Mouse (Mus musculus): ENCODE results near the gene Cebpb. TPM values are rescaled to one million over a fixed set of nuclear protein-coding genes. Genes with fewer than 3 reads are reported as not detected.

Gene Cebpb
- polyA plus RNA-seq, 1 experiment from 2014 or later, result 2.0 TPM

DNA sequence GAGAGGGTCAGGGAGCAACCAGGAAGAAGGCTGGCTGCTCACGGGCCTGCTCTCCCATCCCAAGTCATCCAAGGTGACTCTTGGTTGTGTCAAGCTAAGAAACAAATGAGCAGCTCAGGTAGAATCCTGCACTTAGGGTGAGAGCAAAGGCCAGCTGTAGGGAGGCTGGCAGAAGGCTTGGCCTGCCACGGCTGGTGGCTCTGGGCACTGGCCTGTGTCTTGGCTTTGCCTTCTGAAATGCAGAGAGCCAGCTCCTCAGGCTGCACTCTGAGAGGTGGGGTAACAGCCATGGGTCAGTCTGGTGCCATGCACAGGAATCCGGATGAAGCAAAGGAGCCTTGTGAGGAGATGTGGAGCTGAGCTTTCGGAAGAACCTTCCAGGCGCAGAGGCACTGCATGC, 20.3 kb upstream of the Cebpb start:
- Histone ChIP-seq H3K9ac (no peak overlapping the region), H3K4me3 (no peak overlapping the region), H3K27ac (replicated peaks) (no peak overlapping the region), H3K4me1 (peaks cover 4% of the 10 kb centered on the region; the same call in 1 of the 2 replicates), H3K36me3 (no peaks in the 10 kb centered on the region), H3K4me2 (no peak overlapping the region), H3K9me3 (no peaks in the 10 kb centered on the region), H3K27me3 (replicated peaks) (0 out of 2 replicates have a peak, but pooled peaks cover under 1% of the 10 kb centered on the region)
- ATAC-seq (ENCODE audit: extremely low read depth, insufficient number of reproducible peaks, low FRiP score, low TSS enrichment), result no peak
- WGBS, result 82% methylated on average over 5 of the region's 5 CpGs

DNA sequence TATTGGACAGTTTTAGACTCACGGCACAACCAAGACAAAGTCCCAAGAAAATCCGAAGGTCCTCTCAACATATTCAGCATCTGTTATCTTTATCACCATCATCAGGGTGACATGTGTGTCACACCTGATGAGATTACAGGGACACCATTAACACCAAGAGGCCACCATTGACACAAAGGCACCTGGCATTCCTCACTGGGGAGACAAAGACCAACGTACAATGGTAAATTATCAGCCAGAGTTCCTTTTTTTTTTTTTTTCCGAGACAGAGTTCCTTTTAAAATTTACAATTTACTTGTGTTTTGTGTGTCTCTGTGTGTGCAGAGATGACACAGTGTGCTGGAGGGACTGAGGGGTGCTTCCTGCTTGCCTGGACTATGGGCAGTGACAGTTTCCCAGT, 19.3 kb upstream of the Cebpb start:
- Histone ChIP-seq H3K4me2 (no peak overlapping the region), H3K36me3 (no peaks in the 10 kb centered on the region), H3K4me1 (peaks cover 4% of the 10 kb centered on the region; the same call in 1 of the 2 replicates), H3K4me3 (no peak overlapping the region), H3K27ac (replicated peaks) (no peak overlapping the region), H3K9me3 (no peaks in the 10 kb centered on the region), H3K27me3 (replicated peaks) (no peaks in the 10 kb centered on the region), H3K9ac (no peak overlapping the region)
- 55% methylated on average over 4 of the region's 4 CpGs for WGBS
- ATAC-seq (ENCODE audit: extremely low read depth, insufficient number of reproducible peaks, low FRiP score, low TSS enrichment), result no peak

DNA sequence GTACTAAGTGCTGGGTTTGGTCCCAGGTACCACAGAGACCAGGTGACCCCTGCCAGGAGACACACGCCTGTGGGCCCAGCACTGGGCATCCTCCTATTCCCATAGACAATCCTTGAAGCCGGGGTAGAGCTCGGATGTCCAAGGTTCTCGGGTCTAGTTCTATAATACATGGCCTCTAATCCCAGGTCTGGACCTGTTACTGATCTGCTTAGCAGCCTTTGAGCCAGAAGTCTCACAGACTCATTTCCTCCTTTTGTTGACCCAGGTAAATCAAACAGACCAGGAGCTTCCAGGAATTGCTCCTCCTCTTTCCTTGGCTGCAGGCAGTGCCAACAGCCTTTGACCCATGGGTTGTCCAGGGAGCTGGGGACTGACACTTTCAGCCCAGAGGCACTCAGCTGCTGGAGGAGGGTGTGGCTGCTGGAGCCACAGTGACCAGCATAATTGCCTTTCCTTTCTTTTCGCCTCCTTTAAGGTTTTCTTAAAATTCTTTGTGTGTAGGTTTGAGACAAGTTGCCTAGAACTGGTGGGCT, 17.5 kb upstream of the Cebpb start:
- H3K4me3 ChIP-seq, result no peak overlapping the region
- no peak overlapping the region; the same call in 1 of the 2 replicates for H3K9ac ChIP-seq
- H3K4me2 ChIP-seq, result peak overlapping the region; percentile 52
- H3K27ac ChIP-seq (replicated peaks), result peak overlapping the region; percentile 53
- H3K27me3 ChIP-seq (replicated peaks), result no peaks in the 10 kb centered on the region
- no peak for ATAC-seq (ENCODE audit: extremely low read depth, insufficient number of reproducible peaks, low FRiP score, low TSS enrichment)
- H3K36me3 ChIP-seq, result no peaks in the 10 kb centered on the region
- peaks cover 4% of the 10 kb centered on the region; the same call in 1 of the 2 replicates for H3K4me1 ChIP-seq
- no peaks in the 10 kb centered on the region for H3K9me3 ChIP-seq
- 78% methylated on average over 5 of the region's 5 CpGs for WGBS

DNA sequence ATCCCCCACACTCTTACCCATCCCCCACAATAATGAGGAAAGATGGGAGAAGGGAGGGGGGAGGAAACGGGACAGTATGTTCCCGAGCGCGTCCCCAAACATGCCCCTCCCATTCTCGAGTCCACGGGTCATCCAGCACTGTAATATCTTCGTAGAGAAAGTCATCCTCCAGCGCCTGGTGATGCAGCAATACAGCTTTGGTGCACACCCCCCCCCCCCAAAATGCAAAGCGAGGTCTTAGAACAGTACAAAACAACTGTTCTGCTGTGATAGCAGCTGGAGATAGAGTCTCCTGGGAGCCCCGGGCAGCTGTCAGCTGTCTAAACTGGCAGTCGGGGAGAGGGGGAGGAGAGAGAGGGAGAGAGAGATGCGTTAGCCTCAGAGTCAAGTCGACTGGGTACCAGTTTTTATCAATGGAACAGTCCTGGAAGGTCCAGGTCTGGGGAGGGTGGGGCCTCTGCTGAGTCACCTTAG, 16.5 kb upstream of the Cebpb start:
- H3K27ac ChIP-seq (replicated peaks), result peak overlapping the region; percentile 53; the same call in 1 of the 2 replicates
- H3K9ac ChIP-seq, result peak overlapping the region; percentile 40; the same call in 1 of the 2 replicates
- H3K36me3 ChIP-seq, result no peaks in the 10 kb centered on the region
- peaks cover 4% of the 10 kb centered on the region; the same call in 1 of the 2 replicates for H3K4me1 ChIP-seq
- H3K4me2 ChIP-seq, result peak overlapping the region; percentile 52
- WGBS, result 24% methylated on average over 13 of the region's 13 CpGs
- no peak overlapping the region; the same call in 1 of the 2 replicates for H3K4me3 ChIP-seq
- no peaks in the 10 kb centered on the region for H3K9me3 ChIP-seq
- ATAC-seq (ENCODE audit: extremely low read depth, insufficient number of reproducible peaks, low FRiP score, low TSS enrichment), result peak; percentile 81
- no peaks in the 10 kb centered on the region for H3K27me3 ChIP-seq (replicated peaks)

DNA sequence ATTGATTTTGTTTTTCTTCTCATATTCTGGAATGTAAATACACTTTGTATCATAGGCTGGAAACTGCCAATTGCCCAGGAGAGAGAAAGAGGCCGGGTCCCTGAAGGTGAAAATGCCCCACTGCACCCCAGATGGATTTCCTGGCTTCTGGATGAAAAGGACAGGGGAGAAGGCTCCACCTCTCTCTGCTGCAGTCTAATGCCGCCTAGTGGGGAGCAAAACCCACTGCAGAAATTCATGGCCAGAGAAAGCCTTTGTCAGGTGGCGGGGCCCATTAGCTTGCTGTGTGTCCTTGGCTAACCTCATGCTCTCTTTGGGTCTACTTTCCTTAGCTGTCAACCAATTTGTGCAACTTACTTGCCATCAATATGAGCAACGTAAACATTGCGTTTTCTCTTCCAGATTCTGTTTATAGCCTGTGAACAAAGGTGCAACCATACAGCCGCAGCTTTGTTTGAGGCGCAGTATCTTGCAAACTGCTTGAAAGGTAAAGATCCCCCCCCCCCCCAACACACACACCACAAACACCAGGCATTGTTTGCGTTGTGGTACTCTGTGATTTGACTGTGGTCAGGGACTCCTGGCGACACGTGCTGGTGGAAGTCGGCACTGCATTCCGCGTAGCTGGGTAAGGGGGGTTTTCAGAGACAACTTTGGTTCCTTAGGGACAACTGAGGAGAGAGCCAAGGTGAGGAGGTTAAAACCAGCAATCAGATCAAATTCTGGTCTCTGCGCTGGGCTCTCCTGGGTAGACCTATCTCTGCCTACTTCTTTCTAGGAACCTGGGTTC, 13.4 kb upstream of the Cebpb start:
- Histone ChIP-seq H3K4me3 (no peak overlapping the region), H3K27me3 (replicated peaks) (no peaks in the 10 kb centered on the region), H3K36me3 (no peaks in the 10 kb centered on the region), H3K27ac (replicated peaks) (no peak overlapping the region), H3K4me2 (no peak overlapping the region), H3K4me1 (peaks cover 12% of the 10 kb centered on the region; the same call in 1 of the 2 replicates), H3K9me3 (no peaks in the 10 kb centered on the region), H3K9ac (no peak overlapping the region)
- WGBS, result 33% methylated on average over 14 of the region's 14 CpGs
- ATAC-seq (ENCODE audit: extremely low read depth, insufficient number of reproducible peaks, low FRiP score, low TSS enrichment), result no peak

DNA sequence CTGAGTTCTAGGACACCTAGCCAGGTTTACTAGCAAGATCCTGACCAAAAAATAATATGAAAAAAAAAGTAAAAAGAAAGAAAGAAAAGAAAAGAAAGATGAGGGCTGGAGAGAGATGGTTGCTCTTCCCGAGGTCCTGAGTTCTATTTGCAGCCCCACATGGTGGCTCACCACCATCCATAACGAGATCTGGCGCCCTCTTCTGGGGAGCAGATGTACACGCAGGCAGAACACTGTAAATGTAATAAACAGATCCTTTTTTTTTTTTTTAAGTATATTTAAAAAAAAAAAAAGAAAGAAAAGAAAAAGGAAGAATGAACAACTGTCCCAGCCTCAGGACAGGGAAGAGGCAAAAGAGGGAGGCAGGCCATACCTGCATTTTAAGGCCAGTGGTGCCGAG, 10.1 kb upstream of the Cebpb start:
- H3K9me3 ChIP-seq, result no peaks in the 10 kb centered on the region
- no peak overlapping the region for H3K4me2 ChIP-seq
- no peak overlapping the region for H3K4me3 ChIP-seq
- H3K4me1 ChIP-seq, result peaks cover 8% of the 10 kb centered on the region; the same call in 1 of the 2 replicates
- H3K27me3 ChIP-seq (replicated peaks), result no peaks in the 10 kb centered on the region; the same call in 1 of the 2 replicates
- WGBS, result 46% methylated on average over 5 of the region's 5 CpGs
- H3K36me3 ChIP-seq, result no peaks in the 10 kb centered on the region
- no peak for ATAC-seq (ENCODE audit: extremely low read depth, insufficient number of reproducible peaks, low FRiP score, low TSS enrichment)
- no peak overlapping the region for H3K27ac ChIP-seq (replicated peaks)
- H3K9ac ChIP-seq, result no peak overlapping the region

DNA sequence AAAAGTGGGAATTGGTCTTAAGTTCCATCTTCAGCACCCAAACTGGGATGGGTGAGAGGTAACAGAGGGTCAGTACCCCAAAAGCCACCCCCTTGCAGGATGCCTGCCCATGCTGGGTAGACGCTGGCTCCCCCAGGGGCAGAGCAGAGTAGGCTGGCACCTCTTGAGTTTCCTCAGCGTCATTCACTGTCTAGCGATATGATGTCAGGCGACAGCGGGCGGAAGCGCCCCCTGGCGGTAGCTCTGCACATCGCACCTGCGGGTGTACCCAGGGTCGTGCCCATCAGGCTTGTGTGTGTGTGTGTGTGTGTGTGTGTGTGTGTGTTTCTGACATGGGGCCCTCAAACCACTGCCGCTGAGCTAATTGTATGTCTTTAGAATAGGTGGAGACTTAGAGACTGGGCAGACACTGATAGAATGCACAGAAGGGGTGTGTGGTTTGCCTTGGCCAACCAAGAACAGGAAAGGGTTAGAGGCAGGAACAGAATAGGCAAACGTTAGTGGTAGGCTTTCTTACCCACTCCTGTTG, 8.7 kb upstream of the Cebpb start:
- 2% methylated on average over 13 of the region's 13 CpGs for WGBS
- Histone ChIP-seq H3K9me3 (no peaks in the 10 kb centered on the region), H3K36me3 (no peaks in the 10 kb centered on the region), H3K27ac (replicated peaks) (no peak overlapping the region), H3K9ac (no peak overlapping the region), H3K4me2 (no peak overlapping the region), H3K4me3 (no peak overlapping the region), H3K27me3 (replicated peaks) (no peaks in the 10 kb centered on the region; the same call in none of the 2 replicates), H3K4me1 (peaks cover 8% of the 10 kb centered on the region; the same call in 1 of the 2 replicates)
- peak; percentile 59 for ATAC-seq (ENCODE audit: extremely low read depth, insufficient number of reproducible peaks, low FRiP score, low TSS enrichment)

DNA sequence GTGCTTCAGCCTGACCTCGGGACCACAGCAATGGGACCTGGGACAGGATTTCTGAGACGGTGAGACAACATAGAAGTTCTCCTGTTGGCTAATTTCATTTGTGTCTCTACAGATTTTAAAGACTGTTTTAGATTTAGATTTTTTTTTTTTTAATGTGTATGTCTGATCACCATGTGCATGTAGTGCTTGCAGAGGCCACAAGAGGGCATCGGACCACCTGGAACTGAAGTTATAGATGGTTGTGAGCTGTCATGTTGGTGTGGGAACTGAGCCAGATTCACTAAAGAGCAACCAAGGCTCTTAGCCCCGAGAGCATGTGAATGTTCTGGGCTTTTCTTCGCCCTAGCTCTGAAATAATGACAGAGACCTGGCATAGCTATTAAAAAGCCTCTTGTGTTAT, 8.1 kb upstream of the Cebpb start:
- no peaks in the 10 kb centered on the region for H3K9me3 ChIP-seq
- H3K27ac ChIP-seq (replicated peaks), result no peak overlapping the region
- H3K4me2 ChIP-seq, result no peak overlapping the region
- no peak for ATAC-seq (ENCODE audit: extremely low read depth, insufficient number of reproducible peaks, low FRiP score, low TSS enrichment)
- WGBS, result 50% methylated on average over 5 of the region's 5 CpGs
- H3K9ac ChIP-seq, result no peak overlapping the region
- peaks cover 4% of the 10 kb centered on the region for H3K27me3 ChIP-seq (replicated peaks)
- H3K36me3 ChIP-seq, result no peaks in the 10 kb centered on the region
- H3K4me3 ChIP-seq, result no peak overlapping the region
- H3K4me1 ChIP-seq, result peaks cover 12% of the 10 kb centered on the region

DNA sequence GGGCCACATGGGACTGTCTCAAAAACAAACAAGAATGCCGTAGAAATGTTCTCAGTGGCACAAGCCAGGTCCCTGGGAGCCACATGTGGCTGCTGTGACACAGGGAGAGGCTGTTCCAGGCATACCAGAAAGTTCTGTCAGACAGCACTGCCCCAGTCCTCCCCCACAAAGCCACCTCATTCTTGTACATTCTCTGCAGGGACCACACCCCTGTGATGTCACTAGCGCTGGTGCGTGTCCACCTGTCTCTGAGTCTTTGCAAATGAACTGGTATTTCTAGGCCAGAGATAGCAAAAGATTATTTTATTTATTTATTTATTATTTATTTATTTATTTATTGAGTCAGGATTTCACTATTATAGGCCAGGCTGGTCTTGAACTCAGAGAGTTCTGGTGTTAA, 5.0 kb upstream of the Cebpb start:
- Histone ChIP-seq H3K27me3 (replicated peaks) (peaks cover 26% of the 10 kb centered on the region), H3K36me3 (no peaks in the 10 kb centered on the region), H3K4me3 (no peak overlapping the region), H3K4me1 (peaks cover 15% of the 10 kb centered on the region), H3K9me3 (no peaks in the 10 kb centered on the region), H3K4me2 (no peak overlapping the region), H3K9ac (peak overlapping the region; percentile 40; the same call in 1 of the 2 replicates), H3K27ac (replicated peaks) (no peak overlapping the region)
- WGBS, result 71% methylated on average over 3 of the region's 3 CpGs
- ATAC-seq (ENCODE audit: extremely low read depth, insufficient number of reproducible peaks, low FRiP score, low TSS enrichment), result no peak

DNA sequence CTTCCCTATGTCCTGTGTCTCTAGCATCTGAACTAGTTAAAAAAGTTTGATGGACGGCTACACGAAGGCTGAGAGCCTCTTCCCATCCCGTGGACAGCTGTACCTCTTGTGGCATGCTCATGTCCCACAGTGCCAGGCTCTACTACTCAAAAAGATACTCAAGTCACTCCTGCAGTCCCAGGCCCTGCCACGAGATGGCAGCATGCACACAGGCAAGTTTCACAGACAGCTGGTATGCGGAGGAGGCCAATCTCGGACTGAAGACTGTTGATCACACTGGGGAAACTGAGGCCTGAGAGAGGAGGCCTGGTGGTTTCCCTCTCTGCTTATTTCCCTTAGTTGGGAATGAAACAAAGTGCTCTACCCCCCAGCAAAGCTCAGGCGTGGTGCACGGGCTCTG, 3.6 kb upstream of the Cebpb start:
- Histone ChIP-seq H3K9ac (no peak overlapping the region), H3K27ac (replicated peaks) (no peak overlapping the region), H3K27me3 (replicated peaks) (peaks cover 30% of the 10 kb centered on the region), H3K4me1 (peaks cover 9% of the 10 kb centered on the region), H3K4me2 (no peak overlapping the region), H3K4me3 (no peak overlapping the region), H3K9me3 (no peaks in the 10 kb centered on the region), H3K36me3 (no peaks in the 10 kb centered on the region)
- 5% methylated on average over 8 of the region's 8 CpGs for WGBS
- ATAC-seq (ENCODE audit: extremely low read depth, insufficient number of reproducible peaks, low FRiP score, low TSS enrichment), result no peak

DNA sequence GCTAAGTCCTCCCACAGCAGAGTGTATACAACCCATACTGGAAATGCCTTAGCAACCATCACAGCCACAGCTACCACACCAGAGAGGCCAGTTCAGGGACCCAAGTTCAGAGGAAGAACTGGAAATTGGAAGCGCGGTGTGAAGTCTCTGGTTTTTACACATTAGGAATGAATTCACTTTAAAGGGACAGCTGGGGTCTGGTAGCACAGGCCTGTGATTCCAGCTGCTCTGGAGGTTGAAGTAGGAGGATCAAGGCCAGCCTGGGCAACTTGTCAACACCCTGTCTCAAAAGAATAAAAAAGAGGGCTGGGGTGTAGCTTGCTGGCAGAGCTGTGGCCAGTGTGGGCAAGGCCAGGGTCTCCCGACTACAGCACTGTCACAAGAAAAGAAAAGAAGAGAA, 2.9 kb upstream of the Cebpb start:
- H3K9ac ChIP-seq, result no peak overlapping the region
- H3K4me3 ChIP-seq, result no peak overlapping the region
- no peak for ATAC-seq (ENCODE audit: extremely low read depth, insufficient number of reproducible peaks, low FRiP score, low TSS enrichment)
- 71% methylated on average over 3 of the region's 3 CpGs for WGBS
- H3K9me3 ChIP-seq, result no peaks in the 10 kb centered on the region
- no peak overlapping the region for H3K27ac ChIP-seq (replicated peaks)
- no peaks in the 10 kb centered on the region for H3K36me3 ChIP-seq
- H3K4me2 ChIP-seq, result no peak overlapping the region
- H3K27me3 ChIP-seq (replicated peaks), result peaks cover 35% of the 10 kb centered on the region
- peaks cover 14% of the 10 kb centered on the region for H3K4me1 ChIP-seq

Data from heart, embryonic 13.5 days (tissue).